Mouse (Mus musculus) stomach, postnatal 0 days (tissue): Measurements from ENCODE around the gene Acvr1b. TPM values are rescaled to one million over a fixed set of nuclear protein-coding genes. Genes with fewer than 3 reads are reported as not detected.

Experiments used
- ATAC-seq: fragments of 200-750 bp; cut with Nextera tagmentation; 2 replicates; pipeline ENCODE4 v1.8.0; 2017; ENCODE audit not compliant: low FRiP score, low TSS enrichment
- DNase-seq: peaks from one replicate; pipeline ENCODE4 v3.0.0-alpha.2; 2016; ENCODE audit warnings: low spot score
- H3K27ac ChIP-seq: fragments of 300-500 bp; sonication (generic); replicated peaks from 2 replicates; pipeline ENCODE4 v1.5.1; 2014; ENCODE audit warnings: mild to moderate bottlenecking, control low read depth
- H3K27me3 ChIP-seq: fragments of 300-500 bp; sonication (generic); 2 replicates; pipeline ENCODE4 v1.6.1; 2014; ENCODE audit warnings: low read length; ENCODE audit not compliant: control insufficient read depth, insufficient read depth
- H3K36me3 ChIP-seq: fragments of 300-500 bp; sonication (generic); 2 replicates; pipeline ENCODE4 v1.6.1; 2014; ENCODE audit warnings: low read length, mixed read lengths; ENCODE audit not compliant: control insufficient read depth, insufficient read depth
- H3K4me1 ChIP-seq: fragments of 300-500 bp; sonication (generic); replicated peaks from 2 replicates; pipeline ENCODE4 v1.6.1; 2014; ENCODE audit warnings: antibody characterized with exemption; ENCODE audit not compliant: control insufficient read depth, insufficient read depth
- H3K4me2 ChIP-seq: fragments of 300-500 bp; sonication (generic); replicated peaks from 2 replicates; pipeline ENCODE4 v1.6.1; 2014; ENCODE audit warnings: low read depth, mild to moderate bottlenecking, control low read depth, moderate library complexity
- H3K4me3 ChIP-seq: fragments of 300-500 bp; sonication (generic); 2 replicates; pipeline ENCODE4 v1.5.1; 2014; ENCODE audit warnings: low read depth, low read length, control low read depth
- H3K9ac ChIP-seq: fragments of 300-500 bp; sonication (generic); 2 replicates; pipeline ENCODE4 v1.6.1; 2014; ENCODE audit warnings: mild to moderate bottlenecking, low read length, control low read depth, mixed read lengths
- H3K9me3 ChIP-seq: fragments of 300-500 bp; sonication (generic); 2 replicates; pipeline ENCODE4 v1.6.1; 2016; ENCODE audit warnings: low read length; ENCODE audit not compliant: control insufficient read depth
- CTCF ChIP-seq: IDR thresholded peaks from 2 replicates; pipeline ENCODE4 v1.5.1; 2016; ENCODE audit warnings: antibody characterized with exemption, low read depth, mild to moderate bottlenecking, moderate library complexity
- EP300 ChIP-seq: optimal IDR thresholded peaks from 2 replicates; pipeline ENCODE3; 2016; ENCODE audit warnings: antibody characterized with exemption
- WGBS: fragments of 180-500 bp; shearing (Covaris S2); extraction: QIAGEN DNeasy Blood & Tissue Kit; methylation state at CpG from one replicate; pipeline ENCODE4 v1.1.7; 2014; 5-methylcytosine and 5-hydroxymethylcytosine counted together
- polyA plus RNA-seq: library from polyadenylated mRNA; unstranded; fragments of >200 nt; fragmentation: Nextera tagmentation; extraction: Ambion mirVana; gene quantifications from 2 replicates; pipeline ENCODE4 v1.2.1, GENCODE M21; 2015

The Acvr1b gene
- polyA plus RNA-seq, 1 experiment from 2014 or later: 6.9 TPM

DNA sequence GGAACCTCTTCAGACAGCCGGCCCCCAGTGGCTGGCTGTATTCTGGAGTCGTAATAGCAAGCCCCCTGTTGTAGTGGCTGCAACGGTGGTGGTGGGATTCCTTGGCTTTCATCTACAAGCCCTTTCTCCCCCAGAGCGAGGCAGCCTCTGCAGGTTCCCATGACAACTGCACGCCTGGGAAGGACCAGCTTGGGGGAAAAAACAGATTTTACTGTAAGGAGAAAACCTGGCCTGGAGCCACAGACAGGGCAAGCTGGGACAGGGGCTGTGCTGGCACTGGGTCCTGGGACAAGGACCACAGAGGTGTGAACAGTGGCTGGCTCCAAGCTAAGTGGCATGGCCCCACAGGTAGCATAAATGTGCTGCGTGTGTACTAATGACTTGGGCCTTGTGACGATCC lies 13.3 kb upstream of the Acvr1b start:
- ATAC-seq (no peak), DNase-seq (no peak)
- Histone ChIP-seq H3K4me2 (no peak overlapping the region), H3K27me3 (no peaks in the 10 kb centered on the region), H3K9ac (no peak overlapping the region), H3K9me3 (no peaks in the 10 kb centered on the region), H3K27ac (peak overlapping the region; percentile 56; the same call in 1 of the 2 replicates), H3K4me1 (peaks cover 19% of the 10 kb centered on the region), H3K4me3 (no peak overlapping the region), H3K36me3 (no peaks in the 10 kb centered on the region)
- TF ChIP-seq EP300 (no peak), CTCF (no peak)
- WGBS: 39% methylated on average over 7 of the region's 7 CpGs

DNA sequence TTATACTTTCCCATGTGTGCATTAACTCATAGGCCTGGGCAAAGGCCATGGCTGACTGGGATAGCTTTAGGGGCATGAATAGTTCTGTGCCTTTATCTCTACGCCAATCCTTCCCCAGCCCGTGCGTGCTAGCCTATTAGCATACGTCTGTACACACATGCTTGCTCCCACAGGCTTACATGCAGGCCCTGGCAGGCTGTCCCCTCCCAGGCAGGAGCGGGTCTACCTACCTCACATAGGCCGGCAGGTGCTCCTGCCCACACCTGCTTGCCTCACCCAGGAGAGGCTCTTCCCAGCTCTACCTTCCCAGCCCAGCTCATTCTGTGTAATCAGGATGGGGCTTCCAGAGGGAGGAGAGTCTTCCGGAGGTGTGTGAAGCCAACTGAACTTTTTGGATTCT lies 12.3 kb upstream of the Acvr1b start:
- Histone ChIP-seq H3K9ac (no peak overlapping the region), H3K4me2 (no peak overlapping the region), H3K27me3 (no peaks in the 10 kb centered on the region), H3K4me1 (peaks cover 19% of the 10 kb centered on the region), H3K27ac (peak overlapping the region; percentile 84), H3K36me3 (no peaks in the 10 kb centered on the region), H3K9me3 (no peaks in the 10 kb centered on the region), H3K4me3 (no peak overlapping the region)
- ATAC-seq (peak; percentile 88), DNase-seq (peak; percentile 78)
- WGBS: 65% methylated on average over 7 of the region's 7 CpGs
- no peak for TF ChIP-seq EP300
- 0 out of 2 replicates have a peak, but pooled peaks have one; percentile 4 for TF ChIP-seq CTCF

DNA sequence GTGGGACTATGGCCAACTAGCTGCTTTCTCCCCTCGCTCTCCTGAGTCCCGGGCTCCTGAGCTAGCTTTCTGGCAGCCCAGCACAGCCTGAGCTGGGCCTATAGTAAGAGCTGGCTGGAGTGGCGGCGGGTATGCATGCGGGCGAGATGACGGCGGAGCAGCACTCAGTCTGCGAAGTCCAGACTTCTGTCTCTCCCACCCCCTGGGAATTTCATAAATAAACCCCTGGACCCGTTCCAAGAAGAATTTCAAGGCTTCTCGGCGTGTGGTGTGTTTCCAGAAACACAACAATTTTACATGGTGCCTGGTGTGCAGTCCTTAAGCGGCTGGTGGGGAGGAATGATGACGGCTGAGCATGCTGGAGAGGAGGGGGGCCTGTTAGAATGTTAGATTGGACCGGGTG lies 10.8 kb upstream of the Acvr1b start:
- ATAC-seq (no peak), DNase-seq (no peak)
- peak overlapping the region; percentile 20; the same call in 1 of the 2 replicates for H3K4me2 ChIP-seq
- peaks cover 19% of the 10 kb centered on the region for H3K4me1 ChIP-seq
- H3K27me3 ChIP-seq: no peaks in the 10 kb centered on the region
- 26% methylated on average over 15 of the region's 15 CpGs for WGBS
- H3K4me3 ChIP-seq: no peak overlapping the region
- H3K36me3 ChIP-seq: no peaks in the 10 kb centered on the region
- peak overlapping the region; percentile 84 for H3K27ac ChIP-seq
- H3K9ac ChIP-seq: peak overlapping the region; percentile 35; the same call in 1 of the 2 replicates
- no peak for TF ChIP-seq CTCF
- no peak for TF ChIP-seq EP300
- no peaks in the 10 kb centered on the region for H3K9me3 ChIP-seq

DNA sequence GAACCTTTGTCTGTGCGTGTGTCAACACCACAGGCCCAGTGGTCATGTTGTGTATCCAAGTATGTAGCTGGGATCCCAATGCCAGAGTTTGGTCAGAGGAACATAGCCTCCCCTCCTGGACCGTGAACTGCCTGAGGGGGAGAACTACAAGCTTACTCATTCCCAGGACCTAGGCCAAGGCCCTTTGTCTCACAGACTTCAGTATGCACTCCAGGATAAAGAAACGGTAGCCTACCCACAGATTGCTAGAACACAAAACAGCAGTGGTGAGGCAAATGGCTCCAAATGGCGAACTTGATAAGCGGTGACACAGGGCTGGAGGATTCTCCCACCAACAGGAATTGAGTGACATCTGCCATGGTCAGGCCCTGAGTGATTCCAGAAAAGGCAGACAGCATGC lies 10.0 kb upstream of the Acvr1b start:
- Histone ChIP-seq H3K27me3 (no peaks in the 10 kb centered on the region), H3K9me3 (no peaks in the 10 kb centered on the region), H3K4me2 (peak overlapping the region; percentile 9; the same call in 1 of the 2 replicates), H3K36me3 (no peaks in the 10 kb centered on the region), H3K4me3 (no peak overlapping the region), H3K9ac (peak overlapping the region; percentile 35; the same call in 1 of the 2 replicates), H3K4me1 (peaks cover 19% of the 10 kb centered on the region), H3K27ac (peak overlapping the region; percentile 84)
- WGBS: 42% methylated on average over 5 of the region's 5 CpGs
- TF ChIP-seq EP300 (no peak), CTCF (no peak)
- no peak for ATAC-seq
- DNase-seq: no peak

DNA sequence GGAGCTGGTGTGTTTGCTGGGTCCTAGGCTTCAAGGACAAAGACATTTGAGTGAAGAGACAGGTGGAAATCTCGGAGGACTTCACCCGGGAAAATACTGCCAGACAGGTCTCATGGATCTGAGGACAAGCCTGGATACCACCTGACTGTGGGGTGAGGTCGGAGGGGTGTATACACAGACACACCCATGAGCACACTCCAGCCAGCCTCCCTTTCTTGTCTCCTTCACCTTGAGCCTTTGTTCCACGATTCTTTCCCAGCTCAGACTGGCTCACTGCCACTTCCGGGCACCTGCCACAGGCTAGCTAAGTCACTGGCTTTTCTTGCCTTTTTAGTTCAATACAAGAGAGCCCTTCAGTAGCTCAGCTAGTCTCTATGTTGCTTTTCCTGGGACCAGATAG lies 9.6 kb upstream of the Acvr1b start:
- Histone ChIP-seq H3K27me3 (no peaks in the 10 kb centered on the region), H3K4me2 (peak overlapping the region; percentile 9; the same call in 1 of the 2 replicates), H3K4me1 (peaks cover 19% of the 10 kb centered on the region), H3K9me3 (no peaks in the 10 kb centered on the region), H3K36me3 (no peaks in the 10 kb centered on the region), H3K9ac (no peak overlapping the region), H3K4me3 (no peak overlapping the region), H3K27ac (peak overlapping the region; percentile 84)
- 44% methylated on average over 5 of the region's 5 CpGs for WGBS
- no peak for TF ChIP-seq CTCF
- TF ChIP-seq EP300: no peak
- ATAC-seq: peak; percentile 81
- DNase-seq: peak; percentile 91

DNA sequence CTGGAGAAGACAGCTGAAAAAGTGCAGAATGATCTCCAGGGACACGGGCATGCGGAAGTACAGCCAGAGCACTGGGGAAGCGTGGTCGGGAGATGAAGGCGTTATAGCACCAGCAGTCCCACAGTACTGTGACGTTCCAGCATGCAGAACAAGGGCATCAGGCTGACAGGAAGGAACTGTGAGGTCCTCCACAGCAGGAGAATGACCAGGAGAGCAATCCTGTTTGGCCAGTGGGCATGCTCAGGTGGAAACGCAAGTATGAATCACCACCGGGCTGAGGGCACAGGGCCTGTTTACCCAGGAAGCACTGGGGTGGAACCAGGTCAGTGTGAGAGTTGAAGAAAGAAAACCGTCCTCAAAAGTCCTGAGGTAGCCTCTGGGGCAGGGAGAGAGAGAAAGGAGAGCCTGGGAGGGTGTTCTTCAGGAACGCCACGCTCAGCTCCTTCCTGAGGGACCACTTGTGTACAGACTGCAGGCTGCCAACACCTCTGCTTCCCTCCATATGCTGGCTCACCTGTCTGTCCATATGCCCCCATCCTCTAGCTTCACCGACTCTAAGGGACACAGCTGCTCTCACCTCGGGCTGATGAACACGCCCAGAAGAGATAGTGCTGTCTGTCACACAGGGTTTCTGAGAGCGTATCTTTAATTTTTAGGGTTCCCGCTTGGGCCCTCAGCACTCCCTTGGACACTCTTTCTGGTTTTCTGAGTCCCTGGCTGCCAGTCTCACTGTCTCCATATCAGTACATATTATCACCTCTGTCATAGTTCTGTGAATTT lies 8.0 kb upstream of the Acvr1b start:
- H3K27me3 ChIP-seq: no peaks in the 10 kb centered on the region
- H3K9ac ChIP-seq: no peak overlapping the region
- ATAC-seq: peak; percentile 72
- H3K36me3 ChIP-seq: no peaks in the 10 kb centered on the region
- H3K9me3 ChIP-seq: no peaks in the 10 kb centered on the region
- no peak for TF ChIP-seq CTCF
- no peak for TF ChIP-seq EP300
- no peak overlapping the region for H3K4me2 ChIP-seq
- peak overlapping the region; percentile 84 for H3K27ac ChIP-seq
- peaks cover 19% of the 10 kb centered on the region for H3K4me1 ChIP-seq
- WGBS: 50% methylated on average over 16 of the region's 16 CpGs
- DNase-seq: peak; percentile 79
- no peak overlapping the region for H3K4me3 ChIP-seq
